Mouse (Mus musculus) brain, adult 2 months (tissue): ENCODE measurements around the gene Cdc42ep4.

Source experiments
- DNase-seq: peaks from one replicate; pipeline ENCODE4 v3.0.0; 2011; ENCODE audit warnings: low read depth, low spot score

Cdc42ep4 gene

GRCm38 (mm10) chr11:113751484-113752084 is at the start of gene Cdc42ep4:
Gene Cdc42ep4 (minus strand): TSS chr11:113751881.
- DNase-seq = peak; percentile 92

GRCm38 (mm10) chr11:113800026-113800425 is 48.3 kb upstream of the Cdc42ep4 start:
- no peak for DNase-seq

GRCm38 (mm10) chr11:113799041-113799447 is 47.4 kb upstream of the Cdc42ep4 start:
- DNase-seq = peak; percentile 40

- DNase-seq = peak; percentile 97
Observed at GRCm38 (mm10) chr11:113798011-113798410, 46.3 kb upstream of the Cdc42ep4 start.

GRCm38 (mm10) chr11:113797014-113797983 is 45.6 kb upstream of the Cdc42ep4 start:
- DNase-seq = no peak

- no peak for DNase-seq
Observed at GRCm38 (mm10) chr11:113795846-113796245, 44.2 kb upstream of the Cdc42ep4 start.

GRCm38 (mm10) chr11:113791357-113792215 is 39.9 kb upstream of the Cdc42ep4 start:
- DNase-seq = peak; percentile 77

- no peak for DNase-seq
Observed at GRCm38 (mm10) chr11:113789101-113789500, 37.4 kb upstream of the Cdc42ep4 start.

- peak; percentile 58 for DNase-seq
Observed at GRCm38 (mm10) chr11:113788183-113788789, 36.6 kb upstream of the Cdc42ep4 start.

- no peak for DNase-seq
Observed at GRCm38 (mm10) chr11:113787432-113788182, 35.9 kb upstream of the Cdc42ep4 start.

- no peak for DNase-seq
Observed at GRCm38 (mm10) chr11:113787009-113787408, 35.3 kb upstream of the Cdc42ep4 start.

- no peak for DNase-seq
Observed at GRCm38 (mm10) chr11:113786395-113786794, 34.7 kb upstream of the Cdc42ep4 start.

GRCm38 (mm10) chr11:113785406-113786171 is 33.9 kb upstream of the Cdc42ep4 start:
- peak; percentile 82 for DNase-seq

GRCm38 (mm10) chr11:113784656-113785396 is 33.1 kb upstream of the Cdc42ep4 start:
- no peak for DNase-seq

GRCm38 (mm10) chr11:113782496-113782895 is 30.8 kb upstream of the Cdc42ep4 start:
- peak; percentile 30 for DNase-seq

- peak; percentile 42 for DNase-seq
Observed at GRCm38 (mm10) chr11:113782006-113782405, 30.3 kb upstream of the Cdc42ep4 start.

GRCm38 (mm10) chr11:113779680-113780041 is 28.0 kb upstream of the Cdc42ep4 start:
- DNase-seq = no peak

- no peak for DNase-seq
Observed at GRCm38 (mm10) chr11:113778733-113779679, 27.3 kb upstream of the Cdc42ep4 start.
